Mouse (Mus musculus) erythroblast, embryonic 14.5 days (primary cell): Measurements from ENCODE around the gene Gm13285.

Experiments
- GATA1 ChIP-seq: IDR thresholded peaks from 2 replicates; pipeline ENCODE4 v1.6.1; 2012; ENCODE audit warnings: low read length, inconsistent platforms, mixed read lengths
- TAL1 ChIP-seq: IDR thresholded peaks from 3 replicates; pipeline ENCODE4 v1.6.1; 2012; ENCODE audit warnings: low read length, inconsistent platforms, mixed read lengths

GRCm38 (mm10) chr4:88840058-88840457 is 40.6 kb downstream of the Gm13285 start:
- TF ChIP-seq GATA1 (no peak), TAL1 (no peak)
